Mouse (Mus musculus) embryonic facial prominence, embryonic 15.5 days (tissue): ENCODE results near the gene Arhgef38. TPM values are rescaled to one million over a fixed set of nuclear protein-coding genes. Genes with fewer than 3 reads are reported as not detected.
A peak's percentile ranks its signal among the peaks of the same experiment; 100 is the strongest.

Experiments
- ATAC-seq: fragments of 200-750 bp; cut with Nextera tagmentation; 2 replicates; pipeline ENCODE4 v1.8.0; 2017; ENCODE audit warnings: low read depth, moderate TSS enrichment; ENCODE audit not compliant: insufficient number of reproducible peaks, low FRiP score, low TSS enrichment
- H3K27ac ChIP-seq: fragments of 300-500 bp; sonication (generic); replicated peaks from 2 replicates; pipeline ENCODE4 v1.5.1; 2015; ENCODE audit warnings: mild to moderate bottlenecking, inconsistent platforms
- H3K27me3 ChIP-seq: fragments of 300-500 bp; sonication (generic); 2 replicates; pipeline ENCODE4 v1.6.1; 2015; ENCODE audit warnings: inconsistent platforms
- H3K36me3 ChIP-seq: fragments of 300-500 bp; sonication (generic); 2 replicates; pipeline ENCODE4 v1.6.1; 2015; ENCODE audit warnings: mild to moderate bottlenecking, inconsistent platforms
- H3K4me1 ChIP-seq: fragments of 300-500 bp; sonication (generic); 2 replicates; pipeline ENCODE4 v1.6.1; 2015; ENCODE audit warnings: inconsistent platforms
- H3K4me2 ChIP-seq: fragments of 300-500 bp; sonication (generic); replicated peaks from 2 replicates; pipeline ENCODE4 v1.6.1; 2015; ENCODE audit warnings: mild to moderate bottlenecking, inconsistent platforms
- H3K4me3 ChIP-seq: fragments of 300-500 bp; sonication (generic); replicated peaks from 2 replicates; pipeline ENCODE4 v1.5.1; 2015; ENCODE audit warnings: mild to moderate bottlenecking, inconsistent platforms
- H3K9ac ChIP-seq: fragments of 300-500 bp; sonication (generic); 2 replicates; pipeline ENCODE4 v1.6.1; 2015; ENCODE audit warnings: inconsistent platforms
- H3K9me3 ChIP-seq: fragments of 300-500 bp; sonication (generic); replicated peaks from 2 replicates; pipeline ENCODE4 v1.6.1; 2016; ENCODE audit warnings: inconsistent platforms
- WGBS: fragments of 180-500 bp; shearing (Covaris S2); methylation state at CpG from one replicate; pipeline ENCODE4 v1.1.7; 2015; 5-methylcytosine and 5-hydroxymethylcytosine counted together
- polyA plus RNA-seq: library from polyadenylated mRNA; unstranded; fragments of >200 nt; fragmentation: Nextera tagmentation; extraction: Ambion mirVana; gene quantifications from 2 replicates; pipeline ENCODE4 v1.2.1, GENCODE M21; 2015

Gene Arhgef38
- polyA plus RNA-seq, 1 experiment from 2014 or later: 2.0 TPM

GRCm38 (mm10) chr3:133131372-133131771, 103.4 kb downstream of the Arhgef38 start:
- H3K36me3 ChIP-seq: no peaks in the 10 kb centered on the region
- no peaks in the 10 kb centered on the region for H3K4me1 ChIP-seq
- H3K27me3 ChIP-seq: no peaks in the 10 kb centered on the region
- no peak overlapping the region for H3K4me3 ChIP-seq
- H3K9ac ChIP-seq: no peak overlapping the region
- ATAC-seq: no peak
- H3K27ac ChIP-seq: no peak overlapping the region
- 91% methylated on average over 5 of the region's 5 CpGs for WGBS
- H3K4me2 ChIP-seq: no peak overlapping the region
- no peaks in the 10 kb centered on the region for H3K9me3 ChIP-seq

- peaks cover 14% of the 10 kb centered on the region; the same call in 1 of the 2 replicates for H3K36me3 ChIP-seq
- no peaks in the 10 kb centered on the region for H3K4me1 ChIP-seq
- 19% methylated on average over 1 of the region's 1 CpGs for whole genome bisulfite sequencing
- no peak overlapping the region for H3K4me3 ChIP-seq
- no peak overlapping the region for H3K9ac ChIP-seq
- no peak overlapping the region for H3K4me2 ChIP-seq
- no peak; the same call in 1 of the 2 replicates for ATAC-seq
- H3K27ac ChIP-seq: no peak overlapping the region
- H3K9me3 ChIP-seq: no peaks in the 10 kb centered on the region
- no peaks in the 10 kb centered on the region for H3K27me3 ChIP-seq
Measured at GRCm38 (mm10) chr3:133113281-133113680, 121.5 kb downstream of the Arhgef38 start.

- H3K4me1 ChIP-seq: no peaks in the 10 kb centered on the region
- H3K4me3 ChIP-seq: no peak overlapping the region
- no peak for ATAC-seq
- H3K36me3 ChIP-seq: peaks cover 23% of the 10 kb centered on the region; the same call in 1 of the 2 replicates
- no peak overlapping the region for H3K4me2 ChIP-seq
- H3K27ac ChIP-seq: no peak overlapping the region
- H3K27me3 ChIP-seq: no peaks in the 10 kb centered on the region
- no peak overlapping the region for H3K9ac ChIP-seq
- H3K9me3 ChIP-seq: no peaks in the 10 kb centered on the region
- WGBS: 31% methylated on average over 2 of the region's 2 CpGs
Measured at GRCm38 (mm10) chr3:133111741-133112140, 123.0 kb downstream of the Arhgef38 start.

- peaks cover 35% of the 10 kb centered on the region for H3K36me3 ChIP-seq
- no peak for ATAC-seq
- WGBS: 85% methylated on average over 4 of the region's 4 CpGs
Measured at GRCm38 (mm10) chr3:133109844-133110243, 124.9 kb downstream of the Arhgef38 start.

DNA sequence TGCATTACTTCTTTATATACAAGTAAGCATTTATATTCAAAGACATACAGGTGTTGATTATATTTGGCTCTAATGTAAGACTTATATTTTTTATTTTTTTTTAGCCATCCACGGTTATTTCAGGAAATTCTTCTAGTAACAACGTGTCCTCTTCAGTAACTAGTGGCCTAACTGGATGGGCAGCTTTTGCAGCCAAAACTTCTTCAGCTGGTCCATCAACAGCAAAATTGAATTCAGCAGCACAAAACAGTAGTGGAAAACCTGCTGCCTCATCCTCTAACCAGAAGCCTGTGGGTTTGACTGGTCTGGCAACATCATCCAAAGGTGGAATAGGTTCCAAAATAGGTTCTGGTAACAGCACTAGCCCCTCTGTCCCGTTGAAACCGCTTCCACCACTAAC, 126.0 kb downstream of the Arhgef38 start:
- Histone ChIP-seq H3K4me1 (no peaks in the 10 kb centered on the region), H3K9ac (no peak overlapping the region), H3K27me3 (no peaks in the 10 kb centered on the region), H3K4me2 (no peak overlapping the region), H3K9me3 (no peaks in the 10 kb centered on the region), H3K36me3 (peaks cover 40% of the 10 kb centered on the region), H3K4me3 (no peak overlapping the region), H3K27ac (no peak overlapping the region)
- ATAC-seq: no peak
- 78% methylated on average over 4 of the region's 4 CpGs for WGBS

More at GRCm38 (mm10) chr3:133109844-133110243, 124.9 kb downstream of the Arhgef38 start:
- H3K4me2 ChIP-seq: no peak overlapping the region
- H3K27ac ChIP-seq: no peak overlapping the region
- no peaks in the 10 kb centered on the region for H3K9me3 ChIP-seq
- no peaks in the 10 kb centered on the region for H3K27me3 ChIP-seq
- no peak overlapping the region for H3K4me3 ChIP-seq
- H3K9ac ChIP-seq: no peak overlapping the region
- no peaks in the 10 kb centered on the region for H3K4me1 ChIP-seq

DNA sequence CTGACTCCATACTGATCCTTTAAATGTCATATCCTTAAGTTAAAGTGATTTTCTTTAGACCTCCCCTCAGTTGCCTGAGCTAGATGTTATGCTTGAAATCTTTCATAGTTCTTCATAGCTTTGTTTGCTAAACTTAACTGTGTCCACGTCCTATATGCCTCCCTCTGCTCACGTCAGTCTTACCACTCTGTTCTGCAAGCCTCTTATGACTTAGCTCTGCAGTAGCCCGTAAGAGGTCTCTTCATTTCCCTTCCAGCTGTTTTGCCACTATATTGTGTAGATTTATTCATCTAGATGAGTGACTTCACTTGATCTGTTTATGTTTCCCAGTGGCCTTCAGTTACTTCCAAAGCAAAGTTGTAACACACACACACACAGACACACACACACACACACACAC, 130.3 kb downstream of the Arhgef38 start:
- Histone ChIP-seq H3K4me3 (no peak overlapping the region), H3K4me2 (no peak overlapping the region), H3K36me3 (peaks cover 56% of the 10 kb centered on the region), H3K27ac (no peak overlapping the region), H3K27me3 (no peaks in the 10 kb centered on the region), H3K9me3 (no peaks in the 10 kb centered on the region), H3K4me1 (no peaks in the 10 kb centered on the region), H3K9ac (no peak overlapping the region)
- ATAC-seq: no peak
- 81% methylated on average over 3 of the region's 3 CpGs for WGBS

GRCm38 (mm10) chr3:133103768-133104167, 131.0 kb downstream of the Arhgef38 start:
- H3K36me3 ChIP-seq: peaks cover 56% of the 10 kb centered on the region

DNA sequence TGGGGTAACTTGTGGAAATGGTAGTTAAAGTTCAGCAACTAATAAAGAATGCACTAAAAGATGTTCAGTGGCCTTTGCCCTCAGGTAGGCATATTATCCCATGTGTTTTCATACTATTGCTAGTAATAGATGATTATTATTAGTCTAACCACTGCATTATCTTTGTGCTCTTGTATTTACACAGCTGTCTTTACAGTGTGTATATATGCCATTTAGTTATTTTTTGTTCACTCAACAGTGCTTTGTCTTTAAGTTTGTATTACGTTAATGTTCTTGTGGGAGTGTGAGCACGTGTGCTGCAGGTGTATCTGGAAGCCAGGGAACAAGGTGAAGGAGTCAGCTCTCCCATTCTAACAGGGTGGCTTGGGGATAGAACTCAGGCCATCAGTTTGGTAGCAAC, 135.8 kb downstream of the Arhgef38 start:
- Histone ChIP-seq H3K9ac (no peak overlapping the region), H3K9me3 (no peaks in the 10 kb centered on the region), H3K27ac (no peak overlapping the region), H3K4me1 (no peaks in the 10 kb centered on the region), H3K4me2 (no peak overlapping the region), H3K4me3 (no peak overlapping the region), H3K27me3 (no peaks in the 10 kb centered on the region), H3K36me3 (peaks cover 46% of the 10 kb centered on the region)
- 85% methylated on average over 2 of the region's 2 CpGs for WGBS
- no peak for ATAC-seq

More at GRCm38 (mm10) chr3:133103768-133104167, 131.0 kb downstream of the Arhgef38 start:
- Histone ChIP-seq H3K4me3 (no peak overlapping the region), H3K27me3 (no peaks in the 10 kb centered on the region), H3K9ac (no peak overlapping the region), H3K4me1 (no peaks in the 10 kb centered on the region), H3K27ac (no peak overlapping the region), H3K4me2 (no peak overlapping the region), H3K9me3 (no peaks in the 10 kb centered on the region)
- 82% methylated on average over 3 of the region's 3 CpGs for WGBS
- no peak for ATAC-seq

DNA sequence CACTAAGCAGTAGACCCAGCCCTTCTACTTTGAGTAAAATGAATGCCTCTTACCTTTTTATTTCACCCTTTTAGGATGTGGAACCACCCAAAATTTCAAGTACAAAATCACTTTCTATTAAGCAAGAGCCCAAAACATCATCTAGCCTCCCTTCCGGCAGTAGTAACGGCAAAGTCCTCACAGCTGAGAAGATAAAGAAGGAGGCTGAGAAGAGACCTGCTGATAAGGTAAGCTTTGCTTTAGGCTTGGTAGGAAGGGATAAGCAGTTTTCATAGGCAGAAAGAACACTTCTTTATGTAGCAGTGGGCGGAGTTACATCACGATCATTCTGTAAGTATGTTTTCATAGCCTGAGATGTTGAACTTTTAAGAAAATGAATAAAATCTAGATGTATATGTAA, 136.4 kb downstream of the Arhgef38 start:
- Histone ChIP-seq H3K9me3 (no peaks in the 10 kb centered on the region), H3K9ac (no peak overlapping the region), H3K27me3 (no peaks in the 10 kb centered on the region), H3K4me3 (no peak overlapping the region), H3K4me2 (no peak overlapping the region), H3K27ac (no peak overlapping the region), H3K36me3 (peaks cover 41% of the 10 kb centered on the region), H3K4me1 (peaks cover 3% of the 10 kb centered on the region)
- ATAC-seq: no peak
- 91% methylated on average over 4 of the region's 4 CpGs for WGBS

DNA sequence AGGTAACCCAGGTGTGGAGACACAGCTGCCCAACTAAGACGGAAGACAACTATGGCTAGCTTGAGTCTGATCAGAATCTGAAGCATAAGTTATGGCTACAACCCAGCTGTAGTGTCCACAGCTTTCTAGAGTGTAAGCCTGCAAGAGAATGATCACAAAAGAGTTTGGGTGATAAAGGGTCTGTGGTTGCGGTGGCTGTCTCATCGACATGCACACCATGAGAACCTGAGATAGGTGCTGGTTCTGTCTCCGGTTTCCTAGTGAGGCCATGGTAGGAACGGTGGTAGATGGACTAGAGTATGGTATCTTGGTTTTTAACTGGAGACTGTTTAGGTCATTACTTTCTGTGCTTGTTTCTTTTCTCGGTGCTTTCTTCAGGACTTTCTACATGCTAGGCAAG, 136.8 kb downstream of the Arhgef38 start:
- no peaks in the 10 kb centered on the region for H3K9me3 ChIP-seq
- no peak overlapping the region for H3K27ac ChIP-seq
- H3K36me3 ChIP-seq: peaks cover 40% of the 10 kb centered on the region
- 93% methylated on average over 6 of the region's 6 CpGs for whole genome bisulfite sequencing
- H3K9ac ChIP-seq: no peak overlapping the region
- no peak overlapping the region for H3K4me2 ChIP-seq
- no peaks in the 10 kb centered on the region for H3K27me3 ChIP-seq
- ATAC-seq: no peak
- H3K4me1 ChIP-seq: peaks cover 7% of the 10 kb centered on the region
- H3K4me3 ChIP-seq: no peak overlapping the region

DNA sequence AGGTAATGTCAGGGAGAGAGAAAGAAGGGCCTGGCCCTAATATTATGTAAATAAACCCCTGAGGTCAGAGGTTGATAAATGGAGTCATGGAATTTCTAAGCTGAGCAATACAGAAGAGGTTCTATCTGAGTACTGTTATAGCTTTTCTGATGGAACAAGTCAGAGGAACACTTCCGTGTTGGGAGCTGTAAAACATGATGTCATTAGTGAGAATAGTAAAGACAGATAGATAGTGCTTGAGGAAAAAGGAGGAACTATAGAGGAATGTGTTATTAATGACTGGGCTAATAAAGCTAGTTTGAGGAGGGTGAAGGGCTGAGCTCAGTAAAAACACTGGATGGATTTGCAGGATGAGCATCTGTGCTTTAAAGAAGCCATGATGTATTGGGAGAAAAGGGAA, 140.4 kb downstream of the Arhgef38 start:
- no peaks in the 10 kb centered on the region for H3K9me3 ChIP-seq
- no peak overlapping the region for H3K4me2 ChIP-seq
- no peak overlapping the region for H3K9ac ChIP-seq
- no peak overlapping the region for H3K4me3 ChIP-seq
- H3K27me3 ChIP-seq: no peaks in the 10 kb centered on the region
- peaks cover 22% of the 10 kb centered on the region for H3K4me1 ChIP-seq
- no peak for ATAC-seq
- H3K36me3 ChIP-seq: peaks cover 20% of the 10 kb centered on the region
- no peak overlapping the region for H3K27ac ChIP-seq
- WGBS: 61% methylated on average over 1 of the region's 1 CpGs

- Histone ChIP-seq H3K4me2 (peak overlapping the region; percentile 47), H3K27ac (no peak overlapping the region), H3K27me3 (no peaks in the 10 kb centered on the region), H3K9ac (no peak overlapping the region), H3K4me1 (peaks cover 22% of the 10 kb centered on the region), H3K36me3 (peaks cover 8% of the 10 kb centered on the region; the same call in 1 of the 2 replicates), H3K9me3 (no peaks in the 10 kb centered on the region), H3K4me3 (peak overlapping the region; percentile 78)
- WGBS: 81% methylated on average over 1 of the region's 1 CpGs
- ATAC-seq: no peak
Measured at GRCm38 (mm10) chr3:133092936-133093335, 141.8 kb downstream of the Arhgef38 start.
